Mouse (Mus musculus) layer of hippocampus, adult 2 months (tissue): ENCODE data around the gene Edn3. TPM values are rescaled to one million over a fixed set of nuclear protein-coding genes. Genes with fewer than 3 reads are reported as not detected.

ENCODE experiments used
- DNase-seq, 2 experiments: peaks; one replicate each; pipeline ENCODE4 v3.0.0; 2022; ENCODE audit warnings: low spot score in 2 of 2
- H3K27ac ChIP-seq: fragments of 200-600 bp; 2 replicates; pipeline ENCODE4 v1.8.1; 2022
- H3K4me3 ChIP-seq: fragments of 200-600 bp; 2 replicates; pipeline ENCODE4 v1.8.1; 2022; ENCODE audit warnings: mild to moderate bottlenecking
- CTCF ChIP-seq: fragments of 200-600 bp; conservative IDR thresholded peaks from 2 replicates; pipeline ENCODE4 v1.8.1; 2022; ENCODE audit warnings: antibody characterized with exemption, mild to moderate bottlenecking, moderate library complexity
- total RNA-seq, 2 experiments: library from RNA; stranded (reverse); gene quantifications; 2 replicates each; pipeline ENCODE4 v1.2.3; 2021

Gene Edn3
- total RNA-seq, 2 experiments from 2014 or later = 3.4 to 5.7 TPM

DNA sequence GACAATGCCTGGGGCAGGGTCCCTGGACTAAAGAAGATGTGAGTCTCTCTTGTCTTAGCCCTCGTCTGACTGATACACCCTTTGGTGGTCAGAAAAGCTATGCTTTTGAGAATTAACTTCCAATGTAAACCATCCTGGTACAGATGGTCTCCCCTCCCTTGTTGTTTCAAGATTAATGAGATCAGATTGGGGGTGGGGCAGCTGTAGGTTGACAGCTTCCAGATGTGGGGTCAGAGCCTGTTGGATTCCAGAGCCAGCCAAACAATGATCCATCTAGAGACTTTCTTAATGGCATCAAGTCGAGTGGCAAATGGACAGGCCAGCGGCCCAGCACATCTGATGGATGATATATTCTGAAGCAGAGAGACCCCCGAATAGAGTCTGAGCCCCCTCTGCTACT is 48.9 kb downstream of the Edn3 start:
- Histone ChIP-seq H3K4me3 (no peak overlapping the region), H3K27ac (no peak overlapping the region)
- TF ChIP-seq CTCF = no peak
- DNase-seq = no peak

DNA sequence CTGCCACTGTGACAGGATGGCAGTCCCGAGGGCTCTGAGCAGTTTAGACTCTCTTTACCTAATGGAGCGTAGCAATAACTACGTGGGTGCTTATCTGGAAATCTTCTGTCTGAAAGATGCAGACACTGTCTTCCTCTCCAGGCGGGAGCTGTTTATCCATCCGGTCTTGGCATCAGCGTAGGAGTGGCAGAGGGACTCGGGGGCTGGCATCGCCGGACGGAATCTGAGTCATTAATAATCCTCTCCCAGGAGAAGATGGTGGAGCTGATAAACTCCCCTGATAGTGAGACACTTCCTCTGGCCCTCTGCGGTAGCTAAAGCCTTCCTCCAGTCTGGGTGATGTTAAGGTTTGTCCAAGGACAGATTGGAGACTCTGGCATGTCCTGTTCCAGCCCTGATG is 52.9 kb downstream of the Edn3 start:
- Histone ChIP-seq H3K27ac (no peak overlapping the region), H3K4me3 (no peak overlapping the region)
- DNase-seq = no peak
- TF ChIP-seq CTCF = no peak

DNA sequence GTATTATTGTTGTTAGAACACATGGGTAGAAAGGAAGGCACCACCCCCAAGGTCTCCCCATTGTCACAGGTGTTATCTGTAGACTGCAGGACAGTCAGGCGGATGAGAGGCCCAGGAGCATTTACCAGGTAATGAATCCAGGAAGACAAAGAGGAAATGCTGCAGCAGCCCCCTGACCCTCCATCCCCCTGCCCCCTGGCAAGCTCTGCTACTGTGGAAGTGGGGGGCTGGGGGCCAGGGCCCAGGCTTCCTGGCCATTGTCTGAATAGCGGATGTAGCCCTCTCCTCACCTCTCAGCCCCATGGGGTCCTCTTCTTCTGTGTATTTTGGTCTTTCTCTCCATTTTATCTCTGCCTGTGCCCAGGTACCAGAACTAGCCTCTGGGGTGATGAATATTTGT is 55.7 kb downstream of the Edn3 start:
- no peak overlapping the region for H3K4me3 ChIP-seq
- H3K27ac ChIP-seq = no peak overlapping the region
- DNase-seq = no peak
- no peak for TF ChIP-seq CTCF

DNA sequence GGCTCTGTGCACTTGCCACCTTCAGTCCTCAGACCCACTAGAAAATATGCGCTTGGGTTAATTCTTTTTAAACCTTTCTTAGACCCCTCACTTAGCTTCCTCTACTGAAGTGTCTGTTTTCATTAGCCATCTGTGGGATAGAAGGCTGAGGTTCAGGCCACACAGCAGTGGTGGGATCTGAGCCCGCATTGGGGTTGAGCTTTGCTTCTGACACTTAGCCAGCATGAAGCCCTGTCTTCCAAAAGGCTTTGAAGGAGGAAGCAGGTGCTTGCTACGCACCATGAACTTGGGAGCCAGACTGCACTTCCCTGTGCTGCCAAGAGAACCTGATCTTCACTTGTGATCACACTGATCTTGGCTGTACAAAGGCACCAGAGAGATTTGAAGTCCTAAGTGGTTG is 59.9 kb downstream of the Edn3 start:
- no peak overlapping the region for H3K27ac ChIP-seq
- no peak overlapping the region for H3K4me3 ChIP-seq
- DNase-seq = no peak
- no peak for TF ChIP-seq CTCF

DNA sequence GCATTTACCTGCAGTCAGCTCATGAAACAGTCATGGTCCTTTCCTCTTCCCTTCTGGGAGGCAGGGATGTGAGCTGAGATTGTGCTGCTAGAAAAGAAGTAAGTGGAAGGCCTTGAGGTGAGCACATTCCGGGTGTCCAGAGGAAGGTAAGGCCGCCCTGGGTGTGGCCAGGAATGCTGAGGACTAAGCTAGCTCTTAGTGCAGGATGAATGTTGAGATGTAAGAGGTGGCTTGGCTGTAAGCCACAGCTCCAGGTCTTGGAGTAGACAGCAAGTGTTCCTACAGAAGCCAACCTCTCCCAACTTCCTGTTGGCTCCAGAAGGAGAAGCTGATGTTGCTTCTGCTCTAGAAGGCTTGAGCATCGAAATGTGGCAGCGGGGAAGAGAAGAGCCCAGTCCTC is 67.4 kb downstream of the Edn3 start:
- no peak for DNase-seq
- TF ChIP-seq CTCF = no peak
- no peak overlapping the region for H3K27ac ChIP-seq
- no peak overlapping the region for H3K4me3 ChIP-seq

DNA sequence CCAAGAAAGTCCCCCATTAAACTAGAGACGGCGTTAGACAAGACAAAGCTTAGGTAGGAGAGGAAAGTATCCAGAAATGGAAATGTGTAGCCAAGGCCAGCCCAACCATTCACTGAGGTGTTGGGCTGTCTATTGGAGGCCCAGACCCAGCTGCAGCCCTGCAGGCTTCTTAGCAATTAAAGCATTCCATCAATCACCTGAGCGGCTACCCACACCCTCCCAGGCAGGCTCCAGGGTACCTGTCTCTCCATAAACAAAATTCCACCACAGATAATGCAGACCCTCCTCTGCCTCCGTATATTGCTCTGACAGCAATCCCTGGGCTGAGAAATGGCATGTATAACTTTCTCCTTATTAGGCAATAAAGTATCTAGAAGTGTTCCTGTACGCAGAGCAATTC is 73.2 kb downstream of the Edn3 start:
- no peak overlapping the region for H3K27ac ChIP-seq
- H3K4me3 ChIP-seq = no peak overlapping the region
- DNase-seq = no peak
- TF ChIP-seq CTCF = no peak

Other genes starting within 250 kb of the Edn3 start
- 10 to 100 TPM; 23.0 to 23.1 TPM for gene Zfp831, start 117.1 kb upstream of the Edn3 start, total RNA-seq
- 1 to 10 TPM; 1.5 to 2.0 TPM for gene Gm14444, start 249.6 kb downstream of the Edn3 start, total RNA-seq